Mouse (Mus musculus) adrenal gland, adult 8-10 months (tissue): ENCODE measurements around the gene Rasl2-9. TPM values are rescaled to one million over a fixed set of nuclear protein-coding genes. Genes with fewer than 3 reads are reported as not detected.
"Not testable (repeated sequence)": the region's sequence is repeated elsewhere in the genome, so short reads cannot be mapped to it uniquely, and the experiment has no call there.

Experiments used
- DNase-seq: peaks from one replicate; pipeline ENCODE4 v3.0.0; 2022
- microRNA-seq, 2 experiments: library from miRNA; unstranded; fragments of <30 nt; microRNA quantifications; one replicate each; pipeline ENCODE4 v1.2.0; 2022
- total RNA-seq, 4 experiments: library from RNA; stranded (reverse); gene quantifications; 2 replicates each; pipeline ENCODE4 v1.2.4; 2022

Gene Rasl2-9
- total RNA-seq, 4 experiments from 2014 or later, result 0.32 to 2.0 (median 1.1) TPM

- DNase-seq, result no peak
Measured at GRCm38 (mm10) chr7:5080815-5081214, 44.9 kb downstream of the Rasl2-9 start.

GRCm38 (mm10) chr7:5080010-5080751, 45.6 kb downstream of the Rasl2-9 start, which contains the start of gene Epn1:
TSS of gene Epn1 (plus strand) at chr7:5080235.
- DNase-seq, result peak; percentile 96

DNA sequence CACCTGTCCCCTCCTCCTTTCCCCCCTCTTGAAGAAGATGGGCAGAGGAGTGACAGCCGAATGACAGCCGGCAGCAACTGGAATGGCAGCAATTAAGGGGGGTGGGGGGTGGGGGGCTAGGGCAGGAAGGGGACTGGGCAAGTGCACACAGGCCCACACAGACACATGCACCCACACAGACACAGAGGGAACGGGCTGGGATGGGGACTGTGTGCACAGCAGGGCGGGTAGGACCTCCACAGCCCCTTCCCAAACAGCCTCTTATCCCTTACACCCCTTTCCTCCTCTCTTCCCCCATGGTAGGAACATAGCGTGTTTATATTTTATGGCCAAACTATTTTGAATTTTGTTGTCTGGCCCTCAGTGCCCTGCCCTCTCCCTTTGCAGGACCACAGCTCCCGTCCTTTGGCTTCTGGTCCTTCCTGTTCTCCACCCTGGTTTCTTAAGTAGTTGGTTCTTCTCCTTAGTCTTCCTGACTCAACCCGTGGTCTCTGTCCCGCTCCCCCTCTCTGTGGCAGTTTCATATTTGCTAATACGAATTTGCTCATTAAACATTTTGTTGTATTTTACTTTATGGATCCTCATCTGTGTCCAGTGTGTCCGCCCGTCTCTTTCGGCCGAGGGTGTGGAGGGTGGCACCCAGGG, 46.3 kb downstream of the Rasl2-9 start:
- DNase-seq, result not testable (repeated sequence)

- no peak for DNase-seq
Measured at GRCm38 (mm10) chr7:5076931-5077330, 48.8 kb downstream of the Rasl2-9 start.

- DNase-seq, result no peak
Measured at GRCm38 (mm10) chr7:5074984-5075383, 50.8 kb downstream of the Rasl2-9 start.

Small RNA genes lying within 50 kb of the gene (microRNA-seq; reads per million reads assigned to microRNA genes)
- gene Gm26217, result 0 reads per million in 2 experiments

Other genes starting within 250 kb of the Rasl2-9 start
- gene Isoc2a, start 248.8 kb downstream of the Rasl2-9 start, total RNA-seq, result 10 to 100 TPM; 21.8 to 38.6 (median 30.3) TPM
- under 1 TPM in 1 of 4 experiments, not detected in 3; 0.26 TPM for gene Gm36210, start 219.4 kb downstream of the Rasl2-9 start, total RNA-seq
- gene Zfp628, start 210.7 kb downstream of the Rasl2-9 start, total RNA-seq, result 10 to 100 TPM; 14.4 to 20.6 (median 16.2) TPM
- 10 to 100 TPM in 2 of 4 experiments, 1 to 10 TPM in 2; 8.5 to 13.3 (median 10.4) TPM for gene Nat14, start 203.9 kb downstream of the Rasl2-9 start, total RNA-seq
- 1 to 10 TPM; 1.7 to 4.5 (median 2.2) TPM for gene Ssc5d, start 200.2 kb downstream of the Rasl2-9 start, total RNA-seq
- gene Sbk2, start 161.5 kb downstream of the Rasl2-9 start, total RNA-seq, result 1 to 10 TPM in 2 of 4 experiments, under 1 TPM in 1, not detected in 1; 0.45 to 2.1 (median 1.8) TPM
- gene Sbk3, start 154.8 kb downstream of the Rasl2-9 start, total RNA-seq, result under 1 TPM; 0.15 to 0.74 (median 0.34) TPM
- gene Zfp579, start 129.8 kb downstream of the Rasl2-9 start, total RNA-seq, result 10 to 100 TPM; 19.1 to 29.6 (median 27.4) TPM
- gene Zfp524, start 111.5 kb downstream of the Rasl2-9 start, total RNA-seq, result 10 to 100 TPM; 10.0 to 15.2 (median 12.0) TPM
- gene Fiz1, start 111.3 kb downstream of the Rasl2-9 start, total RNA-seq, result 10 to 100 TPM; 18.9 to 25.7 (median 23.3) TPM
- 1 to 10 TPM in 1 of 4 experiments, not detected in 3; 1.5 TPM for gene Gm44973, start 110.5 kb downstream of the Rasl2-9 start, total RNA-seq
- gene Zfp865, start 105.6 kb downstream of the Rasl2-9 start, total RNA-seq, result 10 to 100 TPM; 25.0 to 38.6 (median 30.3) TPM
- gene Ccdc106, start 105.4 kb downstream of the Rasl2-9 start, total RNA-seq, result 1 to 10 TPM; 2.9 to 5.6 (median 3.8) TPM
- gene 4632433K11Rik, start 91.8 kb downstream of the Rasl2-9 start, total RNA-seq, result under 1 TPM in 1 of 4 experiments, not detected in 3; 0.34 TPM
- gene Zfp784, start 87.5 kb downstream of the Rasl2-9 start, total RNA-seq, result 1 to 10 TPM; 4.3 to 7.8 (median 6.0) TPM
- 1 to 10 TPM; 5.4 to 9.7 (median 8.5) TPM for gene Zfp580, start 74.4 kb downstream of the Rasl2-9 start, total RNA-seq
- 100 to 1,000 TPM; 135 to 214 (median 168) TPM for gene U2af2, start 63.8 kb downstream of the Rasl2-9 start, total RNA-seq
- 100 to 1,000 TPM; 124 to 175 (median 142) TPM for gene Epn1, start 45.7 kb downstream of the Rasl2-9 start, total RNA-seq
- under 1 TPM in 3 of 4 experiments, not detected in 1; 0.31 to 0.54 (median 0.31) TPM for gene Rfpl4, start 9.0 kb downstream of the Rasl2-9 start, total RNA-seq
- gene Vmn1r55, start 23.7 kb upstream of the Rasl2-9 start, total RNA-seq, result not detected
- not detected for gene Vmn1r56, start 70.8 kb upstream of the Rasl2-9 start, total RNA-seq
- not detected for gene Vmn1r57, start 92.5 kb upstream of the Rasl2-9 start, total RNA-seq
- not detected for gene Gm5065, start 224.6 kb upstream of the Rasl2-9 start, total RNA-seq
- gene Nlrp2, start 225.1 kb upstream of the Rasl2-9 start, total RNA-seq, result not detected